Mouse (Mus musculus): ENCODE results near the gene Desi1.

- TF ChIP-seq TCF12 (IDR thresholded peaks at IDR 0.05; ENCODE audit: insufficient read depth, poor library complexity, severe bottlenecking), result no peak
- TF ChIP-seq MYOG (IDR thresholded peaks at IDR 0.05; ENCODE audit: control insufficient read depth in 1 of 3, insufficient read depth in 1 of 3, insufficient read length in 2 of 3, low read depth in 2 of 3), result no peak
- no peak for TF ChIP-seq REST (IDR thresholded peaks at IDR 0.05; ENCODE audit: insufficient read depth, insufficient read length)
- no peak for TF ChIP-seq POLR2A (IDR thresholded peaks at IDR 0.05; ENCODE audit: insufficient read length, low read depth)
These were observed 51.5 kb downstream of the Desi1 start for GRCm38 (mm10) chr15:81982173-81982572.

Data from myocyte (in vitro differentiated cells).